Mouse (Mus musculus): ENCODE data around the gene Tle4. TPM values are rescaled to one million over a fixed set of nuclear protein-coding genes. Genes with fewer than 3 reads are reported as not detected.

Gene Tle4
- polyA plus RNA-seq, 1 experiment from 2014 or later = 21.1 TPM

DNA sequence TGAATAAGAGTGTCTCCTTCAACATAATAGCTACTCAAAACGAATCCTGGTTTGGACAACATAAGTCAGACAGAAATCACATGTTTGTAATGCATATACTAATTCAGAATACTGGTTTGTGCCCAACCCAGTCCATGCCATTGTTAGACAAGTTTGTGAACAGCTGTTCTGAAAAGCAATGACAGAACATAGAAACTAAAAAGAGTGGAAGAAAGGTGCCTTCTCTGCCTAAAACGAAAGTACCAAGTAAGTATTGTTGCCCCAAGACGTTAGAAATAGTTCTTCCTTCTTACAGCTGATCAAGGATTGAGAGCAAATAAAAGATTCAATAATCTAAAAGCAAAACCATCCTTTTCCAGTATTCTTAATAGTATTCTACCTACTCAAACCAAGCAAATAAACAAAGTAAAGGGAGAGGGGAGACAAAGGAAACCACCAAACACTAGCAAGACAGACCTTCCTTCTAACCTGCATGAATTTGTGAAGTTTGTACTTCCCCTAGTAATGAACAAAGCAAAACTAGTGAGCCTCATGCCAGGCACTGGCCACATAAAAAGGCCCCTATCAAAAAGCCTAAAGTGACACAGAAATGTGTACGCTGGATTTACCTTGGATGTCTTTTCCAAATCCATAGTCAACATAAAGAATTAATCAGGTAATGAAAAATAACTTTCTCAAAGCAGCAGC, 34.4 kb downstream of the Tle4 start:
- 72% methylated on average over 4 of the region's 4 CpGs for WGBS
- no peaks in the 10 kb centered on the region; the same call in 1 of the 2 replicates for H3K36me3 ChIP-seq (ENCODE audit: control insufficient read depth, insufficient read depth, low read length)
- H3K4me2 ChIP-seq (replicated peaks; ENCODE audit: low read depth, low read length) = no peak overlapping the region
- no peak overlapping the region for H3K27ac ChIP-seq (ENCODE audit: low read length)
- H3K9me3 ChIP-seq (ENCODE audit: control insufficient read depth, low read depth, low read length) = no peaks in the 10 kb centered on the region
- H3K9ac ChIP-seq (replicated peaks; ENCODE audit: low read depth, low read length) = no peak overlapping the region
- no peaks in the 10 kb centered on the region; the same call in 1 of the 2 replicates for H3K4me1 ChIP-seq (ENCODE audit: control insufficient read depth, insufficient read depth, low read length)
- H3K4me3 ChIP-seq (ENCODE audit: low read depth, low read length) = no peak overlapping the region
- H3K27me3 ChIP-seq (ENCODE audit: control insufficient read depth, insufficient read depth, low read length) = no peaks in the 10 kb centered on the region
- no peak for ATAC-seq (ENCODE audit: insufficient number of reproducible peaks, insufficient read depth, low FRiP score, low read depth)

DNA sequence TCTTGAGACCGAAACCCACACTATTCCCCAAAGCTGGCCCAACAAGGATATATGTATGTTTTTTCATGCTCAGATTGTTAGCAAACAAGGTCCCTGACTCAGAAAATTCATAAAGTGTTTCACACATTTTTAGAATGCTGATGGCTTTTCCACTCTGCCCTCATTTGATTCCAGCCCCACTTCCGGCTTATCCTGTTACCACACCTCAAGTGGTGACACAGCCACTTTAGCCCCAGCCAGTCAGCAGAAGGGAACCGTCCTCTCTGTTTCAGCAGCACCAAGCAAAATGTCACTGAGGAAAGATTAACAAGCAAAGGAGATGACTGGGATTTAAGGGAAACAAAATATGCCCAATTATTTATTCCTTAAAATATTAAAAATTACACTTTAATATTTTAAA, 50.0 kb downstream of the Tle4 start:
- WGBS = 72% methylated on average over 3 of the region's 3 CpGs
- H3K36me3 ChIP-seq (ENCODE audit: control insufficient read depth, insufficient read depth, low read length) = no peaks in the 10 kb centered on the region
- H3K9ac ChIP-seq (replicated peaks; ENCODE audit: low read depth, low read length) = no peak overlapping the region
- H3K4me2 ChIP-seq (replicated peaks; ENCODE audit: low read depth, low read length) = no peak overlapping the region
- no peaks in the 10 kb centered on the region for H3K9me3 ChIP-seq (ENCODE audit: control insufficient read depth, low read depth, low read length)
- H3K27me3 ChIP-seq (ENCODE audit: control insufficient read depth, insufficient read depth, low read length) = no peaks in the 10 kb centered on the region
- H3K4me3 ChIP-seq (ENCODE audit: low read depth, low read length) = no peak overlapping the region
- H3K27ac ChIP-seq (ENCODE audit: low read length) = no peak overlapping the region
- H3K4me1 ChIP-seq (ENCODE audit: control insufficient read depth, insufficient read depth, low read length) = no peaks in the 10 kb centered on the region
- ATAC-seq (ENCODE audit: insufficient number of reproducible peaks, insufficient read depth, low FRiP score, low read depth) = no peak

GRCm38 (mm10) chr19:14547133-14547842, 50.6 kb downstream of the Tle4 start:
- no peak overlapping the region for H3K4me3 ChIP-seq (ENCODE audit: low read depth, low read length)
- no peaks in the 10 kb centered on the region for H3K27me3 ChIP-seq (ENCODE audit: control insufficient read depth, insufficient read depth, low read length)
- H3K9ac ChIP-seq (replicated peaks; ENCODE audit: low read depth, low read length) = no peak overlapping the region
- 92% methylated on average over 8 of the region's 8 CpGs for WGBS
- H3K36me3 ChIP-seq (ENCODE audit: control insufficient read depth, insufficient read depth, low read length) = no peaks in the 10 kb centered on the region
- no peaks in the 10 kb centered on the region for H3K9me3 ChIP-seq (ENCODE audit: control insufficient read depth, low read depth, low read length)
- H3K4me1 ChIP-seq (ENCODE audit: control insufficient read depth, insufficient read depth, low read length) = no peaks in the 10 kb centered on the region
- no peak for ATAC-seq (ENCODE audit: insufficient number of reproducible peaks, insufficient read depth, low FRiP score, low read depth)
- H3K27ac ChIP-seq (ENCODE audit: low read length) = no peak overlapping the region
- H3K4me2 ChIP-seq (replicated peaks; ENCODE audit: low read depth, low read length) = no peak overlapping the region

- 89% methylated on average over 1 of the region's 1 CpGs for WGBS
- ATAC-seq (ENCODE audit: insufficient number of reproducible peaks, insufficient read depth, low FRiP score, low read depth) = no peak
- no peak overlapping the region for H3K4me3 ChIP-seq (ENCODE audit: low read depth, low read length)
- no peaks in the 10 kb centered on the region for H3K36me3 ChIP-seq (ENCODE audit: control insufficient read depth, insufficient read depth, low read length)
- H3K27ac ChIP-seq (ENCODE audit: low read length) = no peak overlapping the region
- H3K27me3 ChIP-seq (ENCODE audit: control insufficient read depth, insufficient read depth, low read length) = no peaks in the 10 kb centered on the region
- no peak overlapping the region for H3K9ac ChIP-seq (replicated peaks; ENCODE audit: low read depth, low read length)
- H3K4me2 ChIP-seq (replicated peaks; ENCODE audit: low read depth, low read length) = no peak overlapping the region
- H3K4me1 ChIP-seq (ENCODE audit: control insufficient read depth, insufficient read depth, low read length) = no peaks in the 10 kb centered on the region
- H3K9me3 ChIP-seq (ENCODE audit: control insufficient read depth, low read depth, low read length) = no peaks in the 10 kb centered on the region
Observed at GRCm38 (mm10) chr19:14545485-14545884, 52.4 kb downstream of the Tle4 start.

DNA sequence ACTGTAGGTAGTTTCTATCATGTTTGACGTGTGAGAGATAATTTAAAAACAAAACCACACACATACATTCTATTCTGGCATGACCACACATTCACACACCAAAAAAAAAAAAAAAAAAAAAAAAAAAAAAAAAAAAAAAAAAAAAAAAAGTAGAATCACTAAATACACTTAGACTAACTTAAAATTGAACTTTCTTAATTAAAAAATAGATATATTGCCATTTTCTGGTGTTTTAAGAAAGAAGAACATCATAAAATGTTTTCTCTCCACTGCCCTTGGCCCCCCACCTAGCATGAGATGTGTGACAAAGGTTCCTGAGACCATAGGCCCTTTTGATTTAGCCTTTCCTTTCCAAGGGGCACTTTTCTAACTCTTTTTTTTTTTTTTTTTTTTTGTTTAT, 54.5 kb downstream of the Tle4 start:
- no peaks in the 10 kb centered on the region for H3K9me3 ChIP-seq (ENCODE audit: control insufficient read depth, low read depth, low read length)
- no peaks in the 10 kb centered on the region for H3K36me3 ChIP-seq (ENCODE audit: control insufficient read depth, insufficient read depth, low read length)
- no peak overlapping the region for H3K27ac ChIP-seq (ENCODE audit: low read length)
- H3K27me3 ChIP-seq (ENCODE audit: control insufficient read depth, insufficient read depth, low read length) = no peaks in the 10 kb centered on the region
- WGBS = 82% methylated on average over 1 of the region's 1 CpGs
- ATAC-seq (ENCODE audit: insufficient number of reproducible peaks, insufficient read depth, low FRiP score, low read depth) = no peak
- H3K4me1 ChIP-seq (ENCODE audit: control insufficient read depth, insufficient read depth, low read length) = no peaks in the 10 kb centered on the region
- H3K9ac ChIP-seq (replicated peaks; ENCODE audit: low read depth, low read length) = no peak overlapping the region
- H3K4me2 ChIP-seq (replicated peaks; ENCODE audit: low read depth, low read length) = no peak overlapping the region
- H3K4me3 ChIP-seq (ENCODE audit: low read depth, low read length) = no peak overlapping the region

- 90% methylated on average over 3 of the region's 3 CpGs for WGBS
- no peak for ATAC-seq (ENCODE audit: insufficient number of reproducible peaks, insufficient read depth, low FRiP score, low read depth)
- Histone ChIP-seq H3K9ac (replicated peaks; ENCODE audit: low read depth, low read length) (no peak overlapping the region), H3K4me3 (ENCODE audit: low read depth, low read length) (no peak overlapping the region), H3K4me2 (replicated peaks; ENCODE audit: low read depth, low read length) (no peak overlapping the region), H3K9me3 (ENCODE audit: control insufficient read depth, low read depth, low read length) (no peaks in the 10 kb centered on the region), H3K36me3 (ENCODE audit: control insufficient read depth, insufficient read depth, low read length) (no peaks in the 10 kb centered on the region), H3K4me1 (ENCODE audit: control insufficient read depth, insufficient read depth, low read length) (no peaks in the 10 kb centered on the region), H3K27me3 (ENCODE audit: control insufficient read depth, insufficient read depth, low read length) (no peaks in the 10 kb centered on the region), H3K27ac (ENCODE audit: low read length) (no peak overlapping the region)
Observed at GRCm38 (mm10) chr19:14540678-14541077, 57.2 kb downstream of the Tle4 start.

DNA sequence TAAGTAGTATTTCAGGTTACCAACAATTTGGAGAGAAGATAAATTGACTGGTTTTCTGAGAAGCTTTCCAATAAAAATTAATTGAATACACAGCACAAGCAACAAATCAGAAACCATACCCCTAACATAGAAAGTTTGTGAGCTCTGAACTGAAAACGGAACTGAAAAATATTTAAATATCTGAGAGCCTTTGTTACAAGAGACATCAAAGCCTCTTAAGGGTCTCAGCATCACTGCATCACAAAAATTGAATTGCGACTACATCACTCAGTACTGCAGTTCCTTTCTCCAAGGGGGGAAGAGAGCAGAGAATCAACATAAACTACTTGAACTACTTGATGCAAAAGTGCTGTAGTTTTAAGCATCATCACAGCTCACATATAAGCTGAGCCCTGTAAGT, 61.2 kb downstream of the Tle4 start:
- Histone ChIP-seq H3K4me3 (ENCODE audit: low read depth, low read length) (no peak overlapping the region), H3K4me1 (ENCODE audit: control insufficient read depth, insufficient read depth, low read length) (no peaks in the 10 kb centered on the region), H3K9ac (replicated peaks; ENCODE audit: low read depth, low read length) (no peak overlapping the region), H3K36me3 (ENCODE audit: control insufficient read depth, insufficient read depth, low read length) (no peaks in the 10 kb centered on the region), H3K27me3 (ENCODE audit: control insufficient read depth, insufficient read depth, low read length) (no peaks in the 10 kb centered on the region), H3K9me3 (ENCODE audit: control insufficient read depth, low read depth, low read length) (no peaks in the 10 kb centered on the region), H3K27ac (ENCODE audit: low read length) (no peak overlapping the region), H3K4me2 (replicated peaks; ENCODE audit: low read depth, low read length) (no peak overlapping the region)
- WGBS = 83% methylated on average over 2 of the region's 2 CpGs
- no peak for ATAC-seq (ENCODE audit: insufficient number of reproducible peaks, insufficient read depth, low FRiP score, low read depth)

DNA sequence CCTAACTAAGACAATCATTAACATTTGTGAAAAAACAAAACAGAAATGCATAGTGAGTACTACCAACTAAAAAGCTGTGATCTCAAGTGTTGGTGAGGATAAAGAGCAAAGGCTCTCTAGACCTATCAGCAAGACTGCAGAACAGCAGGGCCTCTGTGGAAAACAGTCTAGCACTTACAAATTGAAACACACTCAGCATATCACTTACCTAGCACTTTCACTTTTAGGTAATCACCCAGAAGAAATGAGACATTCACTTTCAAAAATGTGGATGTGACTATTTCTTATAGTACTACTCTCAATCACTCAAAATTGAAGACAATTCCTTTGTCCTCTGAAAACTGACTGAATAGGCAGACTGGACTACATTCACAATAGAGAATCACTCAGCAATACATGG, 63.4 kb downstream of the Tle4 start:
- H3K4me3 ChIP-seq (ENCODE audit: low read depth, low read length) = no peak overlapping the region
- ATAC-seq (ENCODE audit: insufficient number of reproducible peaks, insufficient read depth, low FRiP score, low read depth) = no peak

More for the DNA sequence above, 63.4 kb downstream of the Tle4 start:
- no peaks in the 10 kb centered on the region for H3K9me3 ChIP-seq (ENCODE audit: control insufficient read depth, low read depth, low read length)
- no peaks in the 10 kb centered on the region for H3K4me1 ChIP-seq (ENCODE audit: control insufficient read depth, insufficient read depth, low read length)
- H3K27me3 ChIP-seq (ENCODE audit: control insufficient read depth, insufficient read depth, low read length) = no peaks in the 10 kb centered on the region
- H3K36me3 ChIP-seq (ENCODE audit: control insufficient read depth, insufficient read depth, low read length) = no peaks in the 10 kb centered on the region
- H3K27ac ChIP-seq (ENCODE audit: low read length) = no peak overlapping the region
- no peak overlapping the region for H3K9ac ChIP-seq (replicated peaks; ENCODE audit: low read depth, low read length)
- no peak overlapping the region for H3K4me2 ChIP-seq (replicated peaks; ENCODE audit: low read depth, low read length)

Measured in stomach, embryonic 14.5 days (tissue).